Mouse (Mus musculus): ENCODE measurements around the gene 4930449I24Rik. TPM values are rescaled to one million over a fixed set of nuclear protein-coding genes. Genes with fewer than 3 reads are reported as not detected.

The 4930449I24Rik gene
- polyA plus RNA-seq, 1 experiment: not detected

Other genes with a start within 250 kb of the 4930449I24Rik start
- 59.9 and 61.7 TPM in 2 replicates for gene Wasf3, start 117.4 kb upstream of the 4930449I24Rik start, polyA plus RNA-seq (2012; rRNA removed)
- gene Gm6408, start 20.4 kb upstream of the 4930449I24Rik start, polyA plus RNA-seq (2012; rRNA removed): 0.13 and 0.19 TPM in 2 replicates
- gene Gm6370, start 11.0 kb upstream of the 4930449I24Rik start, polyA plus RNA-seq (2012; rRNA removed): not detected in 2 replicates
- not detected in 2 replicates for gene Gm3402, start 11.7 kb downstream of the 4930449I24Rik start, polyA plus RNA-seq (2012; rRNA removed)
- gene Gm3404, start 23.4 kb downstream of the 4930449I24Rik start, polyA plus RNA-seq (2012; rRNA removed): not detected in 2 replicates
- gene Gm3409, start 35.2 kb downstream of the 4930449I24Rik start, polyA plus RNA-seq (2012; rRNA removed): not detected in 2 replicates
- not detected in 2 replicates for gene Gm3415, start 53.7 kb downstream of the 4930449I24Rik start, polyA plus RNA-seq (2012; rRNA removed)
- gene Gpr12, start 82.8 kb downstream of the 4930449I24Rik start, polyA plus RNA-seq (2012; rRNA removed): 37.7 and 41.2 TPM in 2 replicates

All from cortical plate, adult 2 months (tissue).